Comparison of ENCODE assay signal across 8 mouse cellular contexts in genomic region chr10:97312509-97312908, GRCm38 (mm10).
DNase-seq lines count a peak whose midpoint lies in the region; ATAC-seq and TF ChIP-seq lines count a peak whose summit lies in the region.

No protein-coding gene starts in this region.

- H3K36me3 ChIP-seq in neural tube, embryonic 11.5 days (ENCODE audit: control insufficient read depth, insufficient read depth, low read length) = no peaks in the 10 kb centered on the region
- no peaks in the 10 kb centered on the region for H3K36me3 ChIP-seq in kidney, postnatal 0 days (ENCODE audit: insufficient read depth, low read length)
- no peaks in the 10 kb centered on the region for H3K36me3 ChIP-seq in midbrain, postnatal 0 days (ENCODE audit: insufficient read depth, low read length)

- WGBS in neural tube, embryonic 11.5 days = 43% methylated on average over 12 of the region's 12 CpGs
- 18% methylated on average over 12 of the region's 12 CpGs for WGBS in kidney, postnatal 0 days
- 11% methylated on average over 12 of the region's 12 CpGs for WGBS in midbrain, postnatal 0 days

- no peak overlapping the region for H3K27ac ChIP-seq in neural tube, embryonic 11.5 days (ENCODE audit: low read depth, low read length)
- H3K27ac ChIP-seq in kidney, postnatal 0 days = peak overlapping the region; percentile 96; the same call in 1 of the 2 replicates
- no peak overlapping the region for H3K27ac ChIP-seq in midbrain, postnatal 0 days (ENCODE audit: low read depth, low read length)

- no peak for TF ChIP-seq CTCF in kidney, postnatal 0 days (IDR thresholded peaks at IDR 0.05; ENCODE audit: low read depth)
- TF ChIP-seq CTCF in midbrain, postnatal 0 days (IDR thresholded peaks at IDR 0.05) = no peak

- H3K4me1 ChIP-seq in neural tube, embryonic 11.5 days (ENCODE audit: control insufficient read depth, insufficient read depth, low read length) = no peaks in the 10 kb centered on the region
- H3K4me1 ChIP-seq in kidney, postnatal 0 days (replicated peaks; ENCODE audit: insufficient read depth, low read length) = no peaks in the 10 kb centered on the region
- H3K4me1 ChIP-seq in midbrain, postnatal 0 days (ENCODE audit: insufficient read depth, low read length) = no peaks in the 10 kb centered on the region

- peak overlapping the region; percentile 13; the same call in 1 of the 2 replicates for H3K4me3 ChIP-seq in neural tube, embryonic 11.5 days (ENCODE audit: low read depth, low read length)
- H3K4me3 ChIP-seq in kidney, postnatal 0 days (replicated peaks; ENCODE audit: low read depth, low read length) = peak overlapping the region; percentile 50
- peak overlapping the region; percentile 39; the same call in 1 of the 2 replicates for H3K4me3 ChIP-seq in midbrain, postnatal 0 days (ENCODE audit: low read depth, low read length)

- H3K9ac ChIP-seq in neural tube, embryonic 11.5 days (ENCODE audit: low read length) = no peak overlapping the region; the same call in 1 of the 2 replicates
- peak overlapping the region; percentile 63 for H3K9ac ChIP-seq in kidney, postnatal 0 days (ENCODE audit: low read depth, low read length)
- no peak overlapping the region; the same call in 1 of the 2 replicates for H3K9ac ChIP-seq in midbrain, postnatal 0 days (replicated peaks; ENCODE audit: low read length, poor library complexity, severe bottlenecking)

- DNase-seq in CD4-positive, CD25-positive, alpha-beta regulatory T cell, adult 2 months (ENCODE audit: low read depth, low spot score) = peak; percentile 52
- no peak for DNase-seq in neural tube, embryonic 11.5 days (ENCODE audit: low spot score)
- no peak for DNase-seq in neural tube, embryonic 10.5 days (ENCODE audit: extremely low spot score, low spot score)
- DNase-seq in kidney, postnatal 0 days (ENCODE audit: low spot score) = no peak
- no peak for DNase-seq in midbrain, postnatal 0 days (ENCODE audit: low spot score)
- DNase-seq in gastrocnemius, postnatal 25 days = no peak
- no peak for DNase-seq in adrenal gland, postnatal 4 days (ENCODE audit: low spot score in 2 of 2)

- no peaks in the 10 kb centered on the region for H3K9me3 ChIP-seq in neural tube, embryonic 11.5 days (ENCODE audit: control insufficient read depth, low read length)
- H3K9me3 ChIP-seq in kidney, postnatal 0 days (replicated peaks; ENCODE audit: low read length) = no peaks in the 10 kb centered on the region
- H3K9me3 ChIP-seq in midbrain, postnatal 0 days (ENCODE audit: low read length) = no peaks in the 10 kb centered on the region

- no peaks in the 10 kb centered on the region for H3K27me3 ChIP-seq in neural tube, embryonic 11.5 days (ENCODE audit: control insufficient read depth, insufficient read depth, low read length)
- no peaks in the 10 kb centered on the region for H3K27me3 ChIP-seq in kidney, postnatal 0 days (ENCODE audit: insufficient read depth, low read length)
- H3K27me3 ChIP-seq in midbrain, postnatal 0 days (ENCODE audit: insufficient read depth, low read length) = no peaks in the 10 kb centered on the region

- ATAC-seq in CD4-positive, CD25-positive, alpha-beta regulatory T cell, adult 4 months = no peak
- ATAC-seq in neural tube, embryonic 11.5 days (ENCODE audit: insufficient read depth, low FRiP score, low TSS enrichment) = peak; percentile 15; the same call in 1 of the 2 replicates
- ATAC-seq in kidney, postnatal 0 days (replicated peaks; ENCODE audit: low FRiP score, low read depth) = peak; percentile 10; the same call in 1 of the 2 replicates
- ATAC-seq in midbrain, postnatal 0 days (ENCODE audit: low FRiP score) = no peak

- H3K4me2 ChIP-seq in neural tube, embryonic 11.5 days (ENCODE audit: low read depth) = peak overlapping the region; percentile 32
- H3K4me2 ChIP-seq in kidney, postnatal 0 days (ENCODE audit: low read length) = peak overlapping the region; percentile 86
- peak overlapping the region; percentile 67 for H3K4me2 ChIP-seq in midbrain, postnatal 0 days (ENCODE audit: low read depth, low read length, poor library complexity, severe bottlenecking)

Comparison
In these comparisons a context has a peak if more than half of its experiments do, and no peak if none do; other contexts are left out.
1. ATAC-seq: peak in neural tube, embryonic 11.5 days (single experiment) and kidney, postnatal 0 days (single experiment); none in CD4-positive, CD25-positive, alpha-beta regulatory T cell, adult 4 months (single experiment) and midbrain, postnatal 0 days (single experiment).
2. H3K4me2 ChIP-seq: peak in every context shown above with its lines; median percentile 86 in kidney, postnatal 0 days; 67 in midbrain, postnatal 0 days; 32 in neural tube, embryonic 11.5 days.
3. Peak in every context shown above with its lines, with median percentiles within 50 percentile points of each other: H3K4me3 ChIP-seq.